Mouse (Mus musculus) MEL (cell line): ENCODE data around the gene Gimap9.

Experiments
- BHLHE40 ChIP-seq: IDR thresholded peaks from 2 replicates; pipeline ENCODE4 v1.6.1; 2012; ENCODE audit warnings: low read depth, mild to moderate bottlenecking, inconsistent platforms, low read length, improper control_type of control experiment, borderline replicate concordance
- CTCF ChIP-seq, 3 experiments: IDR thresholded peaks in 2 of 3; conservative IDR thresholded peaks in 1 of 3; 2 replicates each; pipeline ENCODE4 v1.5.1; 2011 to 2012; ENCODE audit warnings: low read length in 3 of 3, low read depth in 2 of 3, mild to moderate bottlenecking in 2 of 3, improper control_type of control experiment in 1 of 3, inconsistent platforms in 1 of 3, mixed read lengths in 1 of 3, moderate library complexity in 1 of 3; ENCODE audit not compliant: control insufficient read depth in 1 of 3, insufficient read depth in 1 of 3, poor library complexity in 1 of 3, severe bottlenecking in 1 of 3
- E2F4 ChIP-seq: IDR thresholded peaks from 2 replicates; pipeline ENCODE4 v1.6.1; 2011; ENCODE audit warnings: low read depth, low read length, improper control_type of control experiment, borderline replicate concordance
- EP300 ChIP-seq, 2 experiments: IDR thresholded peaks; 2 replicates each; pipeline ENCODE4 v1.6.1; 2011; ENCODE audit warnings: improper control_type of control experiment in 2 of 2, low read length in 2 of 2, low read depth in 1 of 2, mild to moderate bottlenecking in 1 of 2
- JUND ChIP-seq: IDR thresholded peaks from 2 replicates; pipeline ENCODE4 v1.6.1; 2011; ENCODE audit warnings: low read depth, mild to moderate bottlenecking, improper control_type of control experiment, low read length
- MAFK ChIP-seq: IDR thresholded peaks from 2 replicates; pipeline ENCODE4 v1.6.1; 2011; ENCODE audit warnings: low read depth, mild to moderate bottlenecking, low read length, improper control_type of control experiment, borderline replicate concordance
- MAX ChIP-seq: IDR thresholded peaks from 2 replicates; pipeline ENCODE4 v1.6.1; 2011; ENCODE audit warnings: low read length, improper control_type of control experiment
- MAZ ChIP-seq: IDR thresholded peaks from 2 replicates; pipeline ENCODE4 v1.6.1; 2012; ENCODE audit warnings: low read depth, mild to moderate bottlenecking, inconsistent platforms, low read length, improper control_type of control experiment
- NELFE ChIP-seq: IDR thresholded peaks from 2 replicates; pipeline ENCODE4 v1.6.1; 2011; ENCODE audit warnings: low read depth, low read length, improper control_type of control experiment
- SIN3A ChIP-seq: IDR thresholded peaks from 2 replicates; pipeline ENCODE4 v1.6.1; 2012; ENCODE audit warnings: low read length, improper control_type of control experiment, inconsistent platforms
- UBTF ChIP-seq: IDR thresholded peaks from 2 replicates; pipeline ENCODE4 v1.6.1; 2012; ENCODE audit warnings: low read depth, mild to moderate bottlenecking, inconsistent platforms, low read length, improper control_type of control experiment, moderate library complexity, borderline replicate concordance; ENCODE audit not compliant: insufficient read depth
- USF2 ChIP-seq, 2 experiments: IDR thresholded peaks; 2 replicates each; pipeline ENCODE4 v1.6.1; 2011 to 2012; ENCODE audit warnings: improper control_type of control experiment in 2 of 2, low read length in 2 of 2, borderline replicate concordance in 1 of 2, inconsistent platforms in 1 of 2, low read depth in 1 of 2, mild to moderate bottlenecking in 1 of 2; ENCODE audit not compliant: insufficient read depth in 1 of 2
- ZKSCAN1 ChIP-seq: IDR thresholded peaks from 2 replicates; pipeline ENCODE4 v1.6.1; 2012; ENCODE audit warnings: low read depth, mild to moderate bottlenecking, inconsistent platforms, low read length, improper control_type of control experiment, moderate library complexity

DNA sequence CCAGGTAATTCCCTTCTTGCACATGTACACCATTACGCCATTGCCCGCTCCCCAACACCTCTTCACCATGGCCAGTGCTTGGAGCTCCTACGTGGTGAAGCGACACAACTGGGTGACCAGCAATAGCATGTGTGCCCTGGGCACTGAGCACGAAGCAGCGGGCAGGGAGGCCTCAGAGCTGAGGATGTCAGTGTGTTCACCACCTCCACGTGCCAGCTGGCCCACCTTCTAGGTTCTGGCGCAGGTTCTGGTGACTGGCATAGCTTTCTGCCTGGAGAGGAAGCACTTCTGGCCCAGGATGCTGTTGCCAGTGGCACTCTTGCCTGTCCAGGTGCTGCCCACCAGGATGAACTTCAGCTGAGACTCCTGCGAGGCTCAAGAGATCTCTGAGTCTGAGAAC is 10.5 kb upstream of the Gimap9 start:
- TF ChIP-seq SIN3A (no peak), UBTF (no peak), JUND (no peak), NELFE (no peak), MAX (no peak), CTCF (IDR thresholded peaks at IDR 0.05 in 2 of 3, conservative IDR thresholded peaks at IDR 0.05 in 1 of 3; ENCODE audit: control insufficient read depth in 1 of 3, insufficient read depth in 1 of 3, low read depth in 2 of 3, low read length in 3 of 3, poor library complexity in 1 of 3, severe bottlenecking in 1 of 3) (no peak), E2F4 (no peak), BHLHE40 (no peak), MAFK (no peak), EP300 (IDR thresholded peaks at IDR 0.05; ENCODE audit: low read depth in 1 of 2, low read length in 2 of 2) (no peak), MAZ (no peak), ZKSCAN1 (no peak), USF2 (IDR thresholded peaks at IDR 0.05; ENCODE audit: borderline replicate concordance in 1 of 2, insufficient read depth in 1 of 2, low read depth in 1 of 2, low read length in 2 of 2) (no peak)
